Mouse (Mus musculus) hindbrain, postnatal 0 days (tissue): ENCODE data around the gene Smg6. TPM values are rescaled to one million over a fixed set of nuclear protein-coding genes. Genes with fewer than 3 reads are reported as not detected.

Experiments used
- ATAC-seq: fragments of 200-750 bp; cut with Nextera tagmentation; 2 replicates; pipeline ENCODE4 v1.8.0; 2017; ENCODE audit warnings: mild to moderate bottlenecking, moderate TSS enrichment, moderate library complexity
- DNase-seq: peaks from one replicate; pipeline ENCODE4 v3.0.0-alpha.2; 2015; ENCODE audit warnings: low spot score
- H3K27ac ChIP-seq: fragments of 300-500 bp; sonication (generic); 2 replicates; pipeline ENCODE4 v1.5.1; 2014; ENCODE audit warnings: mild to moderate bottlenecking
- H3K27me3 ChIP-seq: fragments of 300-500 bp; sonication (generic); 2 replicates; pipeline ENCODE4 v1.6.1; 2014; ENCODE audit warnings: low read length, mixed read lengths; ENCODE audit not compliant: insufficient read depth
- H3K36me3 ChIP-seq: fragments of 300-500 bp; sonication (generic); 2 replicates; pipeline ENCODE4 v1.6.1; 2014; ENCODE audit warnings: low read length, mixed read lengths; ENCODE audit not compliant: insufficient read depth
- H3K4me1 ChIP-seq: fragments of 300-500 bp; sonication (generic); 2 replicates; pipeline ENCODE4 v1.6.1; 2014; ENCODE audit warnings: antibody characterized with exemption, low read length, mixed read lengths; ENCODE audit not compliant: insufficient read depth
- H3K4me2 ChIP-seq: fragments of 300-500 bp; sonication (generic); 2 replicates; pipeline ENCODE4 v1.6.1; 2014; ENCODE audit warnings: low read depth, mild to moderate bottlenecking, low read length, moderate library complexity, mixed read lengths
- H3K4me3 ChIP-seq: fragments of 300-500 bp; sonication (generic); 2 replicates; pipeline ENCODE4 v1.5.1; 2014; ENCODE audit warnings: low read length
- H3K9ac ChIP-seq: fragments of 300-500 bp; sonication (generic); replicated peaks from 2 replicates; pipeline ENCODE4 v1.6.1; 2014; ENCODE audit warnings: mild to moderate bottlenecking, low read length, moderate library complexity, mixed read lengths
- H3K9me3 ChIP-seq: fragments of 300-500 bp; sonication (generic); 2 replicates; pipeline ENCODE4 v1.6.1; 2016; ENCODE audit warnings: low read length, mixed read lengths
- CTCF ChIP-seq: IDR thresholded peaks from 2 replicates; pipeline ENCODE4 v1.5.1; 2016; ENCODE audit warnings: antibody characterized with exemption, control low read depth, low read depth
- WGBS: fragments of 180-500 bp; shearing (Covaris S2); extraction: QIAGEN DNeasy Blood & Tissue Kit; methylation state at CpG from one replicate; pipeline ENCODE4 v1.1.7; 2014; 5-methylcytosine and 5-hydroxymethylcytosine counted together
- microRNA counts: library from miRNA; unstranded; fragments of <30 nt; microRNA quantifications from one replicate; lab custom pipeline; 2015
- microRNA-seq, 2 experiments: library from miRNA; unstranded; fragments of <30 nt; microRNA quantifications; one replicate each; pipeline ENCODE4; 2016
- polyA plus RNA-seq: library from polyadenylated mRNA; unstranded; fragments of >200 nt; fragmentation: Nextera tagmentation; extraction: Ambion mirVana; gene quantifications from 2 replicates; pipeline ENCODE4 v1.2.1, GENCODE M21; 2015
- total RNA-seq: library from RNA; depleted of rRNA; stranded (reverse); fragments of >200 nt; gene quantifications from 2 replicates; pipeline ENCODE4 v1.2.3, GENCODE M21; 2014; rRNA removed

Gene Smg6
- total and polyA plus RNA-seq, 2 experiments from 2014 or later: 10.0 to 27.8 TPM

DNA sequence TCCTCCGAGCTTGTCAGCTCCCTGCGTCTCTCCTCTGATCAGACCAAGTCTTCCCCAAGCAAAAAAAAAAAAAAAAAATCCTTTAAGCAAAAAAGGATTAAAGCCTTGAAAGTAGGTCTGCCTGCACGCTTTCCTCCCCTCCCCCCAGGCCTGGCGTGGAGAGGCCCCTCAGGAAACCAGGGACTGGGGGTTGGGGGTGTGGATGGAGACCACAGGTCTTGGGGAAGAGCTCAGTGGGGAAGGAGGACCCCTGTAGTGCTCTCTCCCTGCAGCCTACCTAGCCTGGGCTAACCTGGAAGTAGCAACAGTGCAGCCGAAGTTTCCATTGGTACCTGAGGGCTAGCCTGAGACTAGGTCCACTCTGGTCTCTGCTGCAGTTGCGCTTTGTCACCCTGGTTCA, 285.1 kb downstream of the Smg6 start:
- no peak overlapping the region for H3K4me3 ChIP-seq
- DNase-seq (no peak), ATAC-seq (no peak)
- H3K27ac ChIP-seq: 0 out of 2 replicates have a peak overlapping the region, but pooled peaks have one; percentile 26
- peaks cover 16% of the 10 kb centered on the region for H3K4me1 ChIP-seq
- H3K27me3 ChIP-seq: no peaks in the 10 kb centered on the region
- WGBS: 55% methylated on average over 6 of the region's 6 CpGs
- no peak for TF ChIP-seq CTCF
- no peak overlapping the region for H3K4me2 ChIP-seq
- no peaks in the 10 kb centered on the region for H3K36me3 ChIP-seq
- H3K9me3 ChIP-seq: no peaks in the 10 kb centered on the region
- no peak overlapping the region for H3K9ac ChIP-seq

DNA sequence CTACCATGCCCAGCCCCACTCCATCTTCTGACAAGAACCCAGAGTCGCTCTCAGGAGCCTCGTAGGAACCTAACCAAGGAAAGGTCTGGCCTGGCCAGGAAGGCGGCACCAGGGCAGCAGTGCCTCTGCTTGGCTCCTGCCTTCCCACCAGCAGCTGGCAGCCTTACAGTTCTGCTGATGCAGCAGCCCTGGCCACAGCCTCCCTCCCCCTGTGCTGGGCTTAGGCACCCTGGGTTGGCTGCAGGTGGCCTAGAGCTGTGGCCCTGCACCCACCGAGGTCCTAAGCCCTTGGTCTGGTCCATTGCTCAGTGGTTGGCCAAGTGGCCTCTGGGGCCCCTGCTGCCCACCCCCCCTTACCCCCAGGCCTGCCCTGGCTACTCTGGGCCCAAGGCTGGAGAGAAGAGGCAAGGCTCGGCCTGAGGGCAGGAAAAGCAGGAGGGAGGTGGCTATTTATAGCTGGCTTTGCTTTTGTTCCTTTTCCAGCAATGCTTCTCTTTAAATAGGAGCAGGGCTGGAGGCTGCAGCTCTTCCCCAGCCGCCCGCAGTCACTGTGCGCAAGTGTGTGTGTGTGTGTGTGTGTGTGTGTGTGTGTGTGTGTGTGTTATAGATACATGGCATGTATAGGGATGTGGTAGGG, 286.5 kb downstream of the Smg6 start:
- peak; percentile 36 for DNase-seq
- peaks cover 16% of the 10 kb centered on the region for H3K4me1 ChIP-seq

DNA sequence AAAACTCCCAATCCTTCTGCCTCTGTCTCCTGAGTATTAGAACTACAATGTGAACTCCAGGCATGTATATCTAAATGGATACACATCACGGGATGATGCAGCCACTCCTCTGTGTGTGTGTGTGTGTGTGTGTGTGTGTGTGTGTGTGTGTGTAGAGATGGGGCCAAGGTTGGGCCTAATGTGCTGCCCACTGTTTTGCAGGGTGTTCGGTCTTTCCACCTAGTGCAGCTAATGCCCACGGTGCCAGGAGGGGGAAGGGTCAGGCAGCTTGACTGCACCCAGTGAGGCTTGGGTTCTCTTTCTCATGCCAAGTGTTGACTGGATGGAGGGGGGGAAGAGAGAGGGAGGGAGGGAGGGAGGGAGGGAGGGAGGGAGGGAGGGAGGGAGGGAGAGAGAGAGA, 287.3 kb downstream of the Smg6 start:
- DNase-seq (peak; percentile 24), ATAC-seq (no peak)
- peak overlapping the region; percentile 74 for H3K27ac ChIP-seq
- 33% methylated on average over 3 of the region's 3 CpGs for WGBS
- no peak for TF ChIP-seq CTCF
- no peaks in the 10 kb centered on the region for H3K36me3 ChIP-seq
- no peak overlapping the region for H3K9ac ChIP-seq
- H3K9me3 ChIP-seq: no peaks in the 10 kb centered on the region
- H3K4me1 ChIP-seq: peaks cover 16% of the 10 kb centered on the region
- H3K4me3 ChIP-seq: no peak overlapping the region
- no peaks in the 10 kb centered on the region for H3K27me3 ChIP-seq
- no peak overlapping the region for H3K4me2 ChIP-seq

More for the DNA sequence above, 286.5 kb downstream of the Smg6 start:
- peak; percentile 44 for ATAC-seq
- no peaks in the 10 kb centered on the region for H3K27me3 ChIP-seq
- TF ChIP-seq CTCF: no peak
- peak overlapping the region; percentile 74 for H3K27ac ChIP-seq
- no peaks in the 10 kb centered on the region for H3K9me3 ChIP-seq
- 47% methylated on average over 8 of the region's 8 CpGs for WGBS
- no peaks in the 10 kb centered on the region for H3K36me3 ChIP-seq
- H3K4me2 ChIP-seq: no peak overlapping the region
- H3K9ac ChIP-seq: no peak overlapping the region
- H3K4me3 ChIP-seq: no peak overlapping the region

DNA sequence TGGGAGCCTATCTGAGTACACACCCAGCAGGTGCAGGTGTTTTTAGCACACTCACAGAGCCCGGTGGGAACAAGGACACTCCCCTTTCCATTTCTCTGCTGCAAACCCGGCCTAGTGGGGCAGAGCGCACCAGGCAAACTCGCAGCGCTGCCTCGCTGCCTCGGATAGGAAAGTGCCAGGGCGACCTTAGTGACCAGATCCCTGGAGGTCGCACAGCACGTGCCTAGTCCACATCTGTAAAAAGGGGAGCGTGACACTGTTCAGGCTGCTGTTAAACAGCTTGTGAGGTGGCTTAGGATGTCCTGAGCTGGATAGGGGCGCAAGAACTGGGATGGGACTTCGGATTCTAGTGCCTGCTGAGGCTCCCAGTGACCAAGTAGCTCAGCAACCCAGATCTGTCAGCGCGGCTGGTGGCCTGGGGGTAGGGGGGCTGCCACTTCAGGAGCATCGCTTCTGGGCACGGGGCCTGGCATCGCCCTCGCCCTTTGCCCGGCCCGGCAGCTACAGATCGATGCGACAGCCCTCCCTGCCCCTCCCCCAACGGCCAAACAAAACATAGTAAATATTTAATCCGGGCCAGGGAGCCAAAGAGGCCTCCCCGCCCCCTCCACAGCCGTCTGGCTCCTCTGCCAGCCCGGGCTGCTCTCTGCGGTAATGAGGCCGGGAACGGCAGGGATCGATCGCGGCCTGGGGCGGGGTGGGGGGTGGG, 287.9 kb downstream of the Smg6 start:
- DNase-seq (peak; percentile 57), ATAC-seq (peak; percentile 67; the same call in 1 of the 2 replicates)
- Histone ChIP-seq H3K36me3 (no peaks in the 10 kb centered on the region), H3K9ac (peak overlapping the region; percentile 50), H3K4me3 (peak overlapping the region; percentile 29), H3K27ac (peak overlapping the region; percentile 2; the same call in 1 of the 2 replicates), H3K4me2 (peak overlapping the region; percentile 58), H3K27me3 (no peaks in the 10 kb centered on the region), H3K9me3 (no peaks in the 10 kb centered on the region), H3K4me1 (peaks cover 16% of the 10 kb centered on the region)
- no peak for TF ChIP-seq CTCF
- WGBS: 3% methylated on average over 34 of the region's 35 CpGs

MicroRNA genes within 50 kb of the gene (microRNA counts, 519-probe panel; counts per million panel counts)
- microRNA mmu-miR-132 (lab: Ali Mortazavi, UCI) (5,155 counts per million, percentile 86 among the panel's probes with 10 or more counts), microRNA mmu-miR-212 (lab: Ali Mortazavi, UCI) (not detected)

Small RNA genes lying within 50 kb of the gene (microRNA-seq; reads per million reads assigned to microRNA genes)
- gene Mir132 (2,274 to 2,506 reads per million in 2 experiments), gene Mir212 (111 reads per million in 2 experiments)

Other genes starting within 250 kb of the Smg6 start
- gene Pafah1b1, start 201.2 kb upstream of the Smg6 start, total RNA-seq: 181 and 190 TPM in 2 replicates
- 82.6 and 83.5 TPM in 2 replicates for gene Pafah1b1, start 201.2 kb upstream of the Smg6 start, polyA plus RNA-seq
- 8.3 and 10.6 TPM in 2 replicates for gene Mettl16, start 155.0 kb upstream of the Smg6 start, total RNA-seq
- 26.6 and 27.1 TPM in 2 replicates for gene Mettl16, start 155.0 kb upstream of the Smg6 start, polyA plus RNA-seq
- gene Mnt, start 94.9 kb upstream of the Smg6 start, total RNA-seq: 18.5 and 22.8 TPM in 2 replicates
- 7.0 and 8.4 TPM in 2 replicates for gene Mnt, start 94.9 kb upstream of the Smg6 start, polyA plus RNA-seq
- gene Sgsm2, start 28.8 kb upstream of the Smg6 start, total RNA-seq: 49.0 and 59.2 TPM in 2 replicates
- 21.2 and 21.3 TPM in 2 replicates for gene Sgsm2, start 28.8 kb upstream of the Smg6 start, polyA plus RNA-seq
- 20.3 and 34.1 TPM in 2 replicates for gene Tsr1, start 27.8 kb upstream of the Smg6 start, total RNA-seq
- gene Tsr1, start 27.8 kb upstream of the Smg6 start, polyA plus RNA-seq: 21.1 and 22.0 TPM in 2 replicates
- 31.0 and 41.8 TPM in 2 replicates for gene Srr, start 125 bp downstream of the Smg6 start, total RNA-seq
- 32.9 and 36.4 TPM in 2 replicates for gene Srr, start 125 bp downstream of the Smg6 start, polyA plus RNA-seq
- 8.5 and 12.9 TPM in 2 replicates for gene Hic1, start 243.7 kb downstream of the Smg6 start, total RNA-seq
- gene Hic1, start 243.7 kb downstream of the Smg6 start, polyA plus RNA-seq: 1.7 TPM in 2 replicates